Mouse (Mus musculus) erythroblast, adult 5-6 weeks (primary cell): ENCODE measurements around the gene Smarcc2. TPM values are rescaled to one million over a fixed set of nuclear protein-coding genes. Genes with fewer than 3 reads are reported as not detected.
"Not testable (repeated sequence)": the region's sequence is repeated elsewhere in the genome, so short reads cannot be mapped to it uniquely, and the experiment has no call there.

Experiments
- ATAC-seq: replicated peaks from 2 replicates; pipeline ENCODE4 v1.8.0; 2016; ENCODE audit warnings: moderate number of reproducible peaks, mild to moderate bottlenecking, moderate TSS enrichment, inconsistent platforms; ENCODE audit not compliant: poor library complexity, low FRiP score, severe bottlenecking
- total RNA-seq, 2 experiments: library from RNA; stranded (forward) in 1 of 2; stranded (reverse) in 1 of 2; fragments of 150-400 nt in 1 of 2; fragments of 200-764, 138-1000 nt in 1 of 2; gene quantifications; 2 replicates each; pipeline versions ENCODE4 v1.2.3 to v1.2.4; 2015 to 2017; ENCODE audit warnings: low replicate concordance in 2 of 2

Smarcc2 gene
- total RNA-seq, 2 experiments from 2014 or later, result 22.1 to 29.0 TPM

DNA sequence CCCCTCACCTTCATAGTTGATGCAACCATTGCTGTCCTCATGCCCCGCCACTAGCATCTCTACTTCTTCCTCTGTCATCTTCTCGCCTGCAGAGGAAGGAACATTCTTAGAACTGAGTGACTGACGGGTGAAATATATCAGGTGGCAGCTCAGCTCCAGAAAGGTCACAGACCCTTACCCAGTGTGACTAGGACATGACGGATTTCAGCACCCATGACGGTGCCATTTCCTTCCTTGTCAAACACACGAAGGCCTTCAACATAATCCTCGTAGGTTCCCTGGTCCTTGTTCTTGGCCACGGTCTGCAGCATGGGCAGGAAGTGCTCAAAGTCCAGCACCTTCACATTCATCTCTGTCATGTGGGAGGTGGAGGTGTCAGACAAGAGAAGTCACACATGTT is 33.0 kb downstream of the Smarcc2 start:
- not testable (repeated sequence) for ATAC-seq

DNA sequence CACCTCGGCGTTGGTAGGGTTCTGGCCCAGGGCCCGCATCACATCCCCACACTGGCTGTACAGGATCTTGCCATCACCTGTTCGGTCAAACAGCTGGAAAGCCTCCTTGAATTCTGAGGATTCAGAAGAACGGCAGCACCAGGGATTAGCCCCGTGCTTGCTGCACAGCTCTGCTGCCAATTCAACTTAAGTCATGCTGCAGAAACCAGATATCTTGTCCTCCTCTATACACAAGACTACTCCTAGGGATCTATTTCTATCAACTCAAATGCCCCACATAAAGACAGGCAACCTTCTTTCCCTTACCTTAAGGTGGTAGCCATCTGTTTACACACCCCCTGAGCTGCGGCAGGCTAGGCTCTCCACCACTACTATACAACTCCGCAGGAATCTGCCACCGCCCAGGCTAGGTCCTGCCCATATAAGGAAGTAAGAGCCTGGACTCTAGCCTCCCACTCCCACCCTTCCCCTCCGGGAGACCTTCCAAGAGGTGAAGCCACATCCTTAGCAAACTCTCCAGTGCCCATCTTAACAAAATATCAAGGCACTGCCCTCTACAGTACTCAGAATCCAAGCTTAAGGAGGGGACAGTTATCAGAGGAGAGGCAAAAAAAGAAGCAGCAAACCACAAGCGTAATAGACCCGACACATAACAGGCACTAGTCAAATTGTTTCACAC is 33.7 kb downstream of the Smarcc2 start:
- peak; percentile 53 for ATAC-seq

DNA sequence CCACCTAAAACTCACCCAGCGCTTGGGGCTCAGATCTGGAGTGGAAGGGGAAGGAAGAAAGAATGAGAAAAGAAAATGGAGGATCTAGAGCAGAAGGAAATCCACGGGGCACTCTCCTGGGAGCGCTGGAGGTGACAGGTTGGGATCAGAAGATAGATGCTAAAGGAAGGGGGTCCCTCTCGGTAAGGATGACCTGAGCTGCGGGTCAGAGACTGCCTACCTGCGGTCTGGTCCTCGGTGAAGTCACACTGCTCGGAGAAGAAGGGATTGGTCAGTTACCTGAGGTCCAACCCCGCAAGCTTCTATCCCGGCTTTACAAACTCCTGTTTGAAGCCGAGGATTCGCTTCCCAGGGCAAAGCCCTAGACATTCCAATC is 34.3 kb downstream of the Smarcc2 start:
- ATAC-seq, result peak; percentile 50

DNA sequence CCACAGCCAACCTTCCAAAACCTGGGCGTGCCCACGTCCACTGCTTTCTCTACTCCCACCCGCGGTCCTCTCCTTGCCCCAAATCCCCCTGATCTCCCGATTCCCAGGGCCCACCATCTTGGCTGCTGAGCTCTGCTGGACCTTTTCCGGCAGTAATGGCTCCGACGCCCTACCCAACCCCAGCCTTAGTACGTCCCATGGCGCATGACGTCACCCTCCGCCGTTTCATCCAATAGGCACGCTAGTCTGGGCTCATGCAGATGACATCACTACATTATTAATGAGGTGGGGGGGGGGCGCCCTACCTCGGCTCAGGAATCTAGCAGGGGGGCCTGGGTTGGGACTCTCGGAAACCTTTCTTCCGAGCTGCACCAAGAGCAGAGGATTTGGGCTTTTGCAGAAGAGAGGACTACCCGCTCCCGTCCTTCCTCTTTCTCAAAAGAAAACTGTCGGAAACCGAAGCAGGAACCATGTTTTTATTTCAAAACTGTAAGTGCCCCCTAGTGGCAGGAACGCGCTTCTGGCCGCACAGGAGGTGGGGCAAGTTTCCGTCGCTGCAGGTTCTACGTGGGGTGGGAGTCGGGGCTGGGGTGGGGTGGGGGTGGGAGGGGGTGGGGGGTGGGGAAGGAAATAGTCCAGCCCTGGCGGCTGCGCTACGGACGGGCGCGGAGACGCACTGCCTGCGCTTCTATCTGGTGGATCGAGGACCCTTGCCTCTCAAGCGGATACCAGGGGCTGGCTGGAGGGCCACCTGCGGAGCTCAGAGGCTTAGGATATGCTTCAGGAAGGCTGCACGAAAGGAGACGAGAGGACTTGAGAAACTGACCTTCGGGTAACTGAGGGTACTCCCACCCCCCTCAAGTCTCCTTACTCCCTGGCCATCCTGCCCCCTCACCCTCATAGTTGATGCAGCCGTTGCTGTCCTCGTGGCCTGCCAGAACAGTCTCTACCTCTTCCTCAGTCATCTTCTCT is 34.9 kb downstream of the Smarcc2 start, which contains the start of gene Myl6:
TSS of gene Myl6 (minus strand) at position 451 of the 972 bp plus-strand sequence.
- peak; percentile 83 for ATAC-seq

DNA sequence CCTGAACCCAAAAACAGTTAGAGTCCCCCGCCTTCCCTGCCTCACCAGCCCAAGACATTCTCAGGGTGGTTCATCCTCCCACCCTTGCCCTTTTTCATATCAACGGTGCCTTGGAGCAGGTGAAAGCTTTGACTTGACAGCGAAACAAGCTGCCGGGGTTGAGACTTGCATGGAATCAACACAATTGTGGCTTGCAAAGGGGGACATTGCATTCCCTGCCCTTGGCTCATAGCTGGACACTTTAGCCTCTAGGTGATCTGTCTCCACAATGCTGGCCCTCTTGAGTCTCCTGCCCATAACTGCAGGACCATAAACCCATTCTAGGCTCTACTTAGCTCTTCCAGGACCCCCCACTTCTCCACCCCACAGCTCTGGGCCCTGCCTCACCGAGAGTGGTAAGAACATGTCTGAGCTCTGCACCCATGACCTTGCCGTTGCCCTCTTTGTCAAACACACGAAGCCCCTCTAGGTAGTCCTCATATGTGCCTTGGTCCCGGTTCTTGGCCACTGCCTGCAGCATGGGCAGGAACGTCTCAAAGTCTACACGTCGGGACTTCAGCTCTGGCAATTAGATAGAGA is 35.7 kb downstream of the Smarcc2 start:
- ATAC-seq, result no peak

DNA sequence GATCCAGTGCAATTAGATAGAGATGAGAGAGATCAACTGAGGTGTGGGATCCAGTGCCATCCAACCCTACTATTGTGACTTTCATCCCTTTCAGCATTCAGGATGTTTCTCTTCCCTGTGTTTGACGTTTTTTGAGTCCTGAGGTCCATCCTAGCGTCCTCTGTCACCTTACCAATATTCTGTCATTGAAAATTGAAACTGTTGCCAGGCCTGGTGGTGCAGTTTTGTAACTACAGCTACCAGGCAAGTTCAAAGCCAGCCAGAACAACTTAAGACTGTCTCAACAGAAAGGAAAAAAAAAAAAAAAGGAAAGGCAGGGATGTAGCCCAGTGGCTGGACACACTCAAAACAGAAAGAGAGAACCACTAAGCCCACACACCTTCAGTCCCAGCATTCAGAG is 36.2 kb downstream of the Smarcc2 start:
- ATAC-seq, result no peak

DNA sequence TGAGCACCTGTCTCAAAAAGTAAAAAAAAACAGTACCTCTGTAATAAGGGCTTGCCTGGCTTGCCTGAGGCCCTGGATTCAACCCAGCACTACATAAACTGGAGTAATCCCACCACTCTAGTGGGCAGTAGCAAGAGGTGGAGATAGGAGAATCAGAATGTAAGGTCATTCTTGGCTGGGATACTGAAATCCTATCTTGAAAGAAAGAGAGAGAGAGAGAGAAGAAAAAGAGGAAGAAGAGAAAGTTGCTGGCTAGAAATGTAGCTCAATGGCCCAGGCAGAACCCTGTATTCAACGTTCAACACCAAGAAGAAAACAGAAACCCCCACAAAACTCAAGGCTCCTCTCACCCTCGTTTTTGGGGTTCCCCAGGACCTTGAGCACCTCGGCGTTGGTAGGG is 36.9 kb downstream of the Smarcc2 start:
- ATAC-seq, result no peak

DNA sequence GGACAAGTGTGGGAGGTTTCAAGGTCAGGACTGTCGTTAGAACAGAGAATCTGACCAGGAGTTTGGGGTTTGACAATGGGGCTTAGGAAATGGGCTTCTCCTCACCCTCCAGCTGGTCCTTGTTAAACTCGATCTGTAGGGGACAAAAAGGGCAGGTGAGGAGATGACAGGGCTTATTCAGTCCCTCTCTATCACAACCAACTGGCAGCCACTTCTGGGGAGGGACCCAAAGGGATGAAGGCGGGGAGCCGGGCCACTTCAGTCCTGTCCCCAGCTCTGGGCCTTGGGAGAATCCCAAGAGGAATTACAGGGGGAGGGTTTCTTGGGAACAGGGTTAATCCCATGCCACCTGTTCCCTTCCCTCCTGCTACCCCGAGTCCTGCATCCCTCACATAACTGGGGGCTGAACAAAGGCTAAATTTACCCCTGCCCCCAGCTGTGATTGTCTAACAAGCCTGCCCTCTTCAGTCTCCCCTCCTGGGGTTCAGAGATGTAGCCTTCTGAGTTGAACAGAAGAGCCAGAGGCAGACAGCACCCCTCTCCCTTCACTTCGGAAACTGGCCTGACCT is 37.5 kb downstream of the Smarcc2 start:
- ATAC-seq, result no peak

DNA sequence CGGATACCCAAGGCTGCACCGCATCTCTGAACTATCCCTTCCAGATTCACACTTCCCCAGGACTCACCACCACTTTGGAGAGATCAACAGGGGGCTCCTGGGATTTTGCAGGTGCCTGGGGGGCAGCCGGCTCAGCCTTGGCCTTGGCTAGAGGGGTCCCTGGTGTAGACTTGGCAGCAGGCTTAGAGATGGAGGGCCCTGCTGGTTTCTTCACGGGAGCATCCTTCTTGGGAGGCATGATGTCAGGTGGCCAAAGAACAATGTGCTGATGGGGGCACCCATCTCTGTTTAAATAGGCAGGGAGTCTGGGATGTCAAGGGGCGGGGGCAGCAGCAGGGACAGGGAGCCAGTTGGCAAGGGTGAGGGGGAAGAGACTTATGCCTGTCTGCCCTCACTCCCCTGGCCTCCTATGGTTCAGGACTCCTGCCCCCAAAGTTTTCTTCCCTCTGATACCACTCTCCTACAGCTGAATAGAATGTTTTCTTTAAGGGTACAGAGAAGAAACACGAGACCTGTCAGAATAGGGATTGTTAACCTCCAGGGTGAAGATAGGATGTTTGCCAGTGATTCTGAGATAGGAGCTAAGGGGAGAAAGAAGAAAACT is 38.2 kb downstream of the Smarcc2 start:
- no peak for ATAC-seq

DNA sequence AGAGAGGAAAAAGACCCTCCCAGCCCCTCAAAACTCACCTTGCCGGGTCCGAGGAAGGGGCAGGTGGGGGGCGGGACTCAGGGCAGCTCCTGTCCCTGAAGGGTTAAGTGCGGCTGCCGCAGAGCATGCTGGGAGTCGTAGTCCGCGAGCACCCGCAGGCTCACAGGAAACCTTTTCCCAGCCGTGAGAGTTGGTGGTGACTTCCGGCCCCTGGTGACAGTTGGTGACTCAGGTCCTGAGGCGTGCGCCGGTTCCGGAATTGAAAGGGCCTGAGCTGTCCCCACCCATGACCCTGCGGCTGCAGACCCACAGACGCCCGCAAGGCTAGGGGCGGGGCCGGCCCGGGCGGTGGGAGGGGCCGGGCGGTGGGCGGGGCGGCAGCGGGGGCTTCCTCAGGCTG is 39.5 kb downstream of the Smarcc2 start, which contains the start of gene Myl6b:
TSS of gene Myl6b (minus strand) at position 96 of the 400 bp plus-strand sequence.
- ATAC-seq, result peak; percentile 81

DNA sequence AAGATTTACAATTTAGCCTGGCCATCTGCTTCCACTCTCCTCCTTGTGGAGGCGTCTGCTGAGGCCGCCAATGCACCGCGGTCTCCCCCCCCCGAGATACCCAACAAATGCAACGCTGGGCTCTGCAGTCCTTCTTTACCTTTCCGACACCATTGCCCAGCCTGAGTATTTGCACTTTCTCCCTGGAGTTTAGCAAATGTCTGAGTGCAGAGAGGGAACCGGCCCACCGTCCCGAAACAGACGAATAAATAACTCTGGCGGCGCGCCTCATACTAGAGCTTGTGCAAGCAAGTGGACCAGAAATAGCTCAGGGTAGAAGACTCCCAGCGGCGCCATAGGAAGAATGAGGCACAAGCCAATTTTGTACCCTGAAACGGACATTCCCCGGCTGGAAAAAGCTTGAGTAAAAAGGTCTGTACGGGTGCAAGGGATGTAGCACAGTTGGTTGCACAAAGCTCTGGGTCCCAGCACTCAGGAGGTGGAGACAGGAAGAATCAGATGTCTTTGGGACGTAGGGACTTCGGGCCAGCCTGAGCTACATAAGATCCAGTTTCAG is 40.1 kb downstream of the Smarcc2 start:
- ATAC-seq, result peak; percentile 12; the same call in 1 of the 2 replicates

DNA sequence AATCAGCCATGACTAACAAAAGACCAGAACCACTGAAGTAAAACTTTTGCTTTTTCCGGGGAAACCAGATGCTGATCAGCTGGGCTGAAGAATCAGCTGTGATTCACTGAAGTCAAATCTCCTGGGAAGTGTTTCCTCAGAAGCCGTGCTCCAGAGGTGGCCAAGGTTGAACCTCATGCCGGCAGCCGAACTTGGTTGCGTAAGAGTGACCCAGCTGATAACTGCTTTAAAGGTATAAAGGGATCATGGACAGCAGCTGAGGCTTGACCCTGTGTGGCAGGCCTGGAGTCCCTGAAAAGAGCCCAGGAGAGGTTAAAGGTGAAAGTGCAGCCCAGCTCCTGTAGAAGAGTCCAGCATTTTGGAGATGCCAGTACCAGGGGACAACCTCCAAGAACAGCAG is 43.3 kb downstream of the Smarcc2 start:
- ATAC-seq, result no peak

DNA sequence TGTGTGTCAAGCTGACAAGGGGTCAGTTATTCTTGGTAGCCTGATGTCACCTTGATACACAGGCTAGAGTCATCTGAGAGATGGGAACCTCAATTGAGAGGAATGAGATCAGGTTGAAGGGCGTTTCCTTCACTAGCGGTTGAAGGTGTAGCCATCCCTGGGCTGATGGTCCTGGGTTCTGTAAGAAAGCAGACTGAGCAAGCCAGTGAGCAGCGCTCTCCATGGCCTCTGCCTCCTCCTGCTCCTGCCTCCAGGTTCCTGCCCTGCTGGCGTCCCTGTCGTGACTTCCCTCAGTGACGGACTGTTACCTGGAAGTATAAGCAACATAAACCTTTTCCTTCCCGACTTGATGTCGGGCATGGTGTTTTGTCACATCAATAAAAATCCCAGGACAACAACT is 44.5 kb downstream of the Smarcc2 start:
- no peak for ATAC-seq

DNA sequence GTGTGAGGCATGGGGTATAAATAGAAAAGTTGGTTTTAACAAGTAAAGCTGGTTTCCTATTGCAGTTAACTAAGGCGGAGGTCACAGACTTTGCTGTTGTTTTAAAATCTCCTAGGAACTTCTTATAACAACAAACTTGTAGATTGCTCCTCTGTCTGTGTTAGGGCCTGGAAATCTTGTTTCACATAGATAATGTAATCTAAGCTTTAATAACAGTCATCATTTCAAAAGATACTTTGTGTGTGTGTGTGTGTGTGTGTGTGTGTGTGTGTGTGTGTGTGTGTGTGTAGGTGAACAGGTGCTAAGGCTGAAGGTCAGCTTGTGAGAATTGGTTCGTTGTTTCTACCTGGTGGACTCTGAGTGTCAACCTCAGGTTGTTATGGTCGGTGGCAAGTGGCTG is 45.0 kb downstream of the Smarcc2 start:
- no peak for ATAC-seq

DNA sequence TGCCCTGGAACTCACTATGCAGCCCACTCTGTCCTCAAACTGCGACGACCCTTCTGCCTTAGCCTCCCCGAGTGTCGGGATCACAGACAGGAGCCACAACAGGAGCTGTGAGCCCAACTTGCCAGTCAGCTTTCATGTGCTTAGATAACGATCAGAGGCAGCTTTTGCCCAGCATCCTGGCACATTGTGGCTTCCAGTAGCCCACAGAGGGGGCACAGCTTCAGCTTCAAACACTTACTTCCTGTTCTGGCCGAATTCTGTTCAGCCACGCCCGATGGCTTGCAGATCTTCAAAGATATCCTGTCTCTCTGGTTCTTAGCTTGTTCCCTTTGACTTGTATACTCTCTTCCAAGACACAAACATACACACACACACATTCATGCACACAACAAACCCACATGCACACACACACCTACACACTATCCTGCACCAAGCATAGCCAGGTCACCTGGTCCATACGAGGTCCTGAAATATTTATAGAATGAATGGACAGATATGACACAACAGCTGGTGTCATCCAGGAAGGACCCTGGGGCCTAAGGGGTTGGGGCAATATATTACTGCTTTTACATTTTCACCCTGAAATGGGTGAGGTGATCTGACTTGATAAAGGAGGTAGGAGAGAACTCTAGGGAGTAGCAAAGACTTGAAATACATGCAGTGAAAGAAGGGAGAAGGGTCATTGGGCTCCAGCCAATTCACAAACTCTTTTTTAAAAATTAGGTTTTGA is 45.8 kb downstream of the Smarcc2 start:
- ATAC-seq, result peak; percentile 64

DNA sequence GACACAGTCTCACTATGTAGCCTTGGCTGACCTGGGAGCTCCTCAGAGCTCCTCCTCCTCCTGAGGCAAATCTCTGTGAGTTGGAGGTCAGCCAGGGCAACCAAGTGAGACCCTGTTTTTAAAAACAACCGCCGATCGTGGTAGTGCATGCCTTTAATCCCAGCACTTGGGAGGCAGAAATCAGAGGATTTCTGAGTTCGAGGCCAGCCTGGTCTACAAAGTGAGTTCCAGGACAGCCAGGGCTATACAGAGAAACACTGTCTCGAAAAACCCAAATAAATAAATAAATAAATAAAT is 46.3 kb downstream of the Smarcc2 start:
- ATAC-seq, result not testable (repeated sequence)

DNA sequence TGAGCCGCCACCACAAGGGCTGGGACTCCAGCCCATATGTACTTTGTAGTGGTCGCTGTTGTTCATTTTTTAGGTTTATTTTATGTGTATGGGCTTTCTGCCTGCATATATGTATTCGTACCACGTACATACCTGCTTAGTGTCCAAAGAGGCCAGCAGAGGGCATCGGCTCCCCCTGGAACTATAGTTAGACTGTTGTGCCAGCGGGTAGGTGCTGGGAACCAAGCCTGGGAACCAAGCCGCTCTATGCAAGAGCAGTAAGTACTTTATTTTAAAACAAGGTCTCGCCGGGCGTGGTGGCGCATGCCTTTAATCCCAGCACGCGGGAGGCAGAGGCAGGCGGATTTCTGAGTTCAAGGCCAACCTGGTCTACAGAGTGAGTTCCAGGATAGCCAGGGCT is 46.9 kb downstream of the Smarcc2 start:
- no peak for ATAC-seq

DNA sequence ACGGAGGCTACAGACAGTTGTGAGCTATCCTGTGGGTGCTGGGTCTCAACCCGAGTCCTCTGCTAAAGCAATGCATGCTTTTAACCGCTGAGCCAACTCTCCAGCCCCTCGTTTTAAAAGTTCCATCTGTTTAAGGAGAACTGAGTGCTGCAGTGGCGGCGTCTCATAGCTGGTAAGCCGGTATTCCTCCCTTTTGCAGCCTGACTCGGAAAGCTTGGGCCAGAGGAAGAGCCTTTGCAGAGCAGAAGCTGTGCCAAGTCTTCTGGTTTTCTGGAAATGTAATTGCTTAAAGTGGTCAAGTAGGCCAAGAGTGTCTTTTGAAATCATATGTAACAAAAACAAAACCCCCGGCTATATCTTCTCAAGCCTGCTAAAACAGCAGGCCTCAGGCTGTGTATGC is 49.2 kb downstream of the Smarcc2 start:
- ATAC-seq, result no peak

DNA sequence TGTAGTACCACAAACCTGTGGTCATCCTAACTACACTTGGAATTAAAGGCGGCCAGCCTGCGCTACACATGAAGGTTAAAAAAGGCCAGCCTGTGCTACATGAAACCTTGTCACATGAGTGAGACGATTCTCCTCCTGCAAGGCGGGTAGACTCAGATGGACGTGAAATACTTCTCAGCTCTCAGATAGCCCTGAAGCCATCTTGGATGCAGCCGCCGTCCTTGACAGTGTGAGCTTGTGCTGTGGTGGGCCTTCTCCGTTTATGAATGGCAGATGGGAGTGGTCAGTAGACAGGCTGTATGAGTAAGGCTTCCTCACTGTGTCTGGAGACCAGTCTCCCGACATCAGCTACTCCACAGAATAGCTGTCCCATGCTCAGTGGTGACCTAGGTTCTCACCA is 50.2 kb downstream of the Smarcc2 start:
- no peak for ATAC-seq
